11 mouse cellular contexts compared by ENCODE assay signal in genomic region chr13:98358424-98359181, GRCm38 (mm10). TPM values are rescaled to one million over a fixed set of nuclear protein-coding genes. Genes with fewer than 3 reads are reported as not detected.
A peak's percentile ranks its signal among the peaks of the same experiment; 100 is the strongest.
DNase-seq lines count a peak whose midpoint lies in the region; ATAC-seq lines count a peak whose summit lies in the region.
"Had no signal": no experiment of that assay in that cellular context is flagged by ENCODE, and none has a peak within 500 bp of the region (broad histone marks: within the 10 kb centered on the region; RNA-seq: fewer than 3 reads in every experiment).

No protein-coding gene starts in this region.

- H3K27me3 ChIP-seq in intestine, embryonic 14.5 days (replicated peaks; ENCODE audit: control insufficient read depth, insufficient read depth, low read length) = peaks cover 95% of the 10 kb centered on the region
- peaks cover 86% of the 10 kb centered on the region for H3K27me3 ChIP-seq in intestine, embryonic 15.5 days (replicated peaks)
- H3K27me3 ChIP-seq in forebrain, embryonic 13.5 days = peaks cover 93% of the 10 kb centered on the region
- peaks cover 88% of the 10 kb centered on the region for H3K27me3 ChIP-seq in neural tube, embryonic 11.5 days (ENCODE audit: control insufficient read depth, insufficient read depth, low read length)

- no peak overlapping the region for H3K9ac ChIP-seq in intestine, embryonic 14.5 days (ENCODE audit: low read length)
- no peak overlapping the region for H3K9ac ChIP-seq in intestine, embryonic 15.5 days
- no peak overlapping the region for H3K9ac ChIP-seq in forebrain, embryonic 13.5 days
- peak overlapping the region; percentile 35 for H3K9ac ChIP-seq in neural tube, embryonic 11.5 days (ENCODE audit: low read length)
- H3K9ac ChIP-seq: lung, embryonic 14.5 days had no signal

- H3K4me3 ChIP-seq in intestine, embryonic 14.5 days (ENCODE audit: low read depth, low read length) = no peak overlapping the region
- no peak overlapping the region for H3K4me3 ChIP-seq in intestine, embryonic 15.5 days (replicated peaks)
- H3K4me3 ChIP-seq in forebrain, embryonic 13.5 days = no peak overlapping the region
- peak overlapping the region; percentile 31 for H3K4me3 ChIP-seq in neural tube, embryonic 11.5 days (ENCODE audit: low read depth, low read length)

- H3K9me3 ChIP-seq in intestine, embryonic 14.5 days (ENCODE audit: control insufficient read depth, low read length) = no peaks in the 10 kb centered on the region
- H3K9me3 ChIP-seq in intestine, embryonic 15.5 days = no peaks in the 10 kb centered on the region
- H3K9me3 ChIP-seq in forebrain, embryonic 13.5 days (replicated peaks) = no peaks in the 10 kb centered on the region
- H3K9me3 ChIP-seq in neural tube, embryonic 11.5 days (ENCODE audit: control insufficient read depth, low read length) = no peaks in the 10 kb centered on the region

- no peaks in the 10 kb centered on the region for H3K36me3 ChIP-seq in intestine, embryonic 14.5 days (ENCODE audit: control insufficient read depth, insufficient read depth, low read length)
- no peaks in the 10 kb centered on the region for H3K36me3 ChIP-seq in intestine, embryonic 15.5 days
- H3K36me3 ChIP-seq in forebrain, embryonic 13.5 days (ENCODE audit: poor library complexity, severe bottlenecking) = no peaks in the 10 kb centered on the region
- H3K36me3 ChIP-seq in neural tube, embryonic 11.5 days (ENCODE audit: control insufficient read depth, insufficient read depth, low read length) = no peaks in the 10 kb centered on the region

- ATAC-seq in intestine, embryonic 14.5 days (replicated peaks; ENCODE audit: low FRiP score, low TSS enrichment, low read depth) = no peak
- no peak for ATAC-seq in intestine, embryonic 15.5 days
- ATAC-seq in forebrain, embryonic 13.5 days = no peak; the same call in 1 of the 2 replicates
- ATAC-seq in neural tube, embryonic 11.5 days (ENCODE audit: insufficient read depth, low FRiP score, low TSS enrichment) = 0 out of 2 replicates have a peak, but pooled peaks have one; percentile 20

- no peak overlapping the region for H3K4me2 ChIP-seq in intestine, embryonic 14.5 days (ENCODE audit: low read length)
- H3K4me2 ChIP-seq in intestine, embryonic 15.5 days (replicated peaks) = no peak overlapping the region
- peak overlapping the region; percentile 14; the same call in 1 of the 2 replicates for H3K4me2 ChIP-seq in forebrain, embryonic 13.5 days
- H3K4me2 ChIP-seq in neural tube, embryonic 11.5 days (ENCODE audit: low read depth) = peak overlapping the region; percentile 31
- H3K4me2 ChIP-seq: lung, embryonic 14.5 days had no signal

- no peak overlapping the region for H3K27ac ChIP-seq in intestine, embryonic 14.5 days (ENCODE audit: low read depth)
- H3K27ac ChIP-seq in intestine, embryonic 15.5 days = no peak overlapping the region
- no peak overlapping the region for H3K27ac ChIP-seq in forebrain, embryonic 13.5 days
- 0 out of 2 replicates have a peak overlapping the region, but pooled peaks have one; percentile 15 for H3K27ac ChIP-seq in neural tube, embryonic 11.5 days (ENCODE audit: low read depth, low read length)

- peak; percentile 62 for DNase-seq in intestine, embryonic 14.5 days (ENCODE audit: low spot score)
- DNase-seq in ZHBTc4 (ENCODE audit: low read depth, low spot score) = peak; percentile 53
- DNase-seq in neural tube, embryonic 11.5 days (ENCODE audit: low spot score) = peak; percentile 59
- DNase-seq in layer of hippocampus, postnatal 36 days = no peak
- DNase-seq in thymus, postnatal 0 days (ENCODE audit: low spot score) = no peak
- no peak for DNase-seq in adrenal gland, postnatal 14 days
- DNase-seq: lung, embryonic 14.5 days had no signal

- WGBS in intestine, embryonic 14.5 days = 6% methylated on average over 23 of the region's 23 CpGs
- 3% methylated on average over 23 of the region's 23 CpGs for WGBS in intestine, embryonic 15.5 days
- 1% methylated on average over 23 of the region's 23 CpGs for WGBS in forebrain, embryonic 13.5 days
- WGBS in neural tube, embryonic 11.5 days = under 1% methylated on average over 23 of the region's 23 CpGs

- peaks cover 21% of the 10 kb centered on the region for H3K4me1 ChIP-seq in intestine, embryonic 14.5 days (replicated peaks; ENCODE audit: control insufficient read depth, insufficient read depth, low read length)
- H3K4me1 ChIP-seq in intestine, embryonic 15.5 days (replicated peaks) = peaks cover 24% of the 10 kb centered on the region
- peaks cover 27% of the 10 kb centered on the region for H3K4me1 ChIP-seq in forebrain, embryonic 13.5 days
- peaks cover 10% of the 10 kb centered on the region for H3K4me1 ChIP-seq in neural tube, embryonic 11.5 days (ENCODE audit: control insufficient read depth, insufficient read depth, low read length)

RNA-seq across cellular contexts. Expression of gene Foxd1, which starts 4.6 kb away (rescaled TPM):
- not detected in 2 replicates for polyA plus RNA-seq in intestine, embryonic 14.5 days (2014; fragmentation: Nextera tagmentation; extraction: Ambion mirVana)
- polyA plus RNA-seq in intestine, embryonic 15.5 days (2015; fragmentation: Nextera tagmentation; extraction: Ambion mirVana) = 0.03 TPM in 1 of 2 replicates, not detected in the other
- 0.68 and 0.80 TPM in 2 replicates for polyA plus RNA-seq in forebrain, embryonic 13.5 days (2015; fragmentation: Nextera tagmentation; extraction: Ambion mirVana)
- 5.5 and 7.2 TPM in 2 replicates for polyA plus RNA-seq in neural tube, embryonic 11.5 days (2014; fragmentation: Nextera tagmentation; extraction: Ambion mirVana)
- 1 to 10 TPM in 1 of 2 experiments, under 1 TPM in 1; 0.65 to 1.4 TPM for total RNA-seq in layer of hippocampus, postnatal 36 days (2021)
- polyA plus RNA-seq in thymus, postnatal 0 days (2015; fragmentation: Nextera tagmentation; extraction: Ambion mirVana) = 0.04 TPM in 1 of 2 replicates, not detected in the other
- total RNA-seq in adrenal gland, postnatal 14 days (2021) = 0.75 and 0.82 TPM in 2 replicates
- polyA plus RNA-seq: heart, embryonic 16.5 days; lung, embryonic 14.5 days; stomach, embryonic 14.5 days had no signal

RNA-seq across cellular contexts. Expression of gene Btf3, which starts 41.8 kb away (rescaled TPM):
- polyA plus RNA-seq in intestine, embryonic 14.5 days (2014; fragmentation: Nextera tagmentation; extraction: Ambion mirVana) = 708 and 729 TPM in 2 replicates
- polyA plus RNA-seq in intestine, embryonic 15.5 days (2015; fragmentation: Nextera tagmentation; extraction: Ambion mirVana) = 620 and 754 TPM in 2 replicates
- polyA plus RNA-seq in forebrain, embryonic 13.5 days (2015; fragmentation: Nextera tagmentation; extraction: Ambion mirVana) = 669 and 719 TPM in 2 replicates
- polyA plus RNA-seq in neural tube, embryonic 11.5 days (2014; fragmentation: Nextera tagmentation; extraction: Ambion mirVana) = 738 and 767 TPM in 2 replicates
- 100 to 1,000 TPM; 187 to 191 TPM for total RNA-seq in layer of hippocampus, postnatal 36 days (2021)
- polyA plus RNA-seq in thymus, postnatal 0 days (2015; fragmentation: Nextera tagmentation; extraction: Ambion mirVana) = 813 and 840 TPM in 2 replicates
- 364 and 430 TPM in 2 replicates for total RNA-seq in adrenal gland, postnatal 14 days (2021)

Comparison
In these comparisons a context has a peak if more than half of its experiments do, and no peak if none do; other contexts are left out.
1. DNase-seq: peak in intestine, embryonic 14.5 days (single experiment), ZHBTc4 (single experiment) and neural tube, embryonic 11.5 days (single experiment); none in layer of hippocampus, postnatal 36 days (0 of 2), thymus, postnatal 0 days (single experiment) and adrenal gland, postnatal 14 days (single experiment).
2. H3K4me2 ChIP-seq: peak in forebrain, embryonic 13.5 days (single experiment) and neural tube, embryonic 11.5 days (single experiment); none in intestine, embryonic 14.5 days (single experiment) and intestine, embryonic 15.5 days (single experiment).